Mouse (Mus musculus) midbrain, postnatal 0 days (tissue): ENCODE data around the gene Cps1. TPM values are rescaled to one million over a fixed set of nuclear protein-coding genes. Genes with fewer than 3 reads are reported as not detected.

Experiments used
- ATAC-seq: fragments of 200-750 bp; cut with Nextera tagmentation; 2 replicates; pipeline ENCODE4 v1.8.0; 2017; ENCODE audit warnings: moderate number of reproducible peaks, mild to moderate bottlenecking, moderate TSS enrichment, moderate library complexity; ENCODE audit not compliant: low FRiP score
- DNase-seq: peaks from one replicate; pipeline ENCODE4 v3.0.0-alpha.2; 2015; ENCODE audit warnings: low spot score
- H3K27ac ChIP-seq: fragments of 300-500 bp; sonication (generic); 2 replicates; pipeline ENCODE4 v1.5.1; 2014; ENCODE audit warnings: low read depth, mild to moderate bottlenecking, low read length, mixed read lengths
- H3K27me3 ChIP-seq: fragments of 300-500 bp; sonication (generic); 2 replicates; pipeline ENCODE4 v1.6.1; 2014; ENCODE audit warnings: low read length, control low read depth, mixed read lengths; ENCODE audit not compliant: insufficient read depth
- H3K36me3 ChIP-seq: fragments of 300-500 bp; sonication (generic); 2 replicates; pipeline ENCODE4 v1.6.1; 2014; ENCODE audit warnings: low read length, control low read depth, mixed read lengths; ENCODE audit not compliant: insufficient read depth
- H3K4me1 ChIP-seq: fragments of 300-500 bp; sonication (generic); 2 replicates; pipeline ENCODE4 v1.6.1; 2014; ENCODE audit warnings: mild to moderate bottlenecking, control low read depth, antibody characterized with exemption, low read length, mixed read lengths; ENCODE audit not compliant: insufficient read depth
- H3K4me2 ChIP-seq: fragments of 300-500 bp; sonication (generic); 2 replicates; pipeline ENCODE4 v1.6.1; 2014; ENCODE audit warnings: low read depth, mild to moderate bottlenecking, low read length, mixed read lengths; ENCODE audit not compliant: poor library complexity, severe bottlenecking
- H3K4me3 ChIP-seq: fragments of 300-500 bp; sonication (generic); 2 replicates; pipeline ENCODE4 v1.5.1; 2014; ENCODE audit warnings: low read depth, mild to moderate bottlenecking, low read length, moderate library complexity
- H3K9ac ChIP-seq: fragments of 300-500 bp; sonication (generic); replicated peaks from 2 replicates; pipeline ENCODE4 v1.6.1; 2014; ENCODE audit warnings: mild to moderate bottlenecking, low read length, moderate library complexity, mixed read lengths; ENCODE audit not compliant: poor library complexity, severe bottlenecking
- H3K9me3 ChIP-seq: fragments of 300-500 bp; sonication (generic); 2 replicates; pipeline ENCODE4 v1.6.1; 2016; ENCODE audit warnings: low read length, control low read depth
- CTCF ChIP-seq: IDR thresholded peaks from 2 replicates; pipeline ENCODE4 v1.5.1; 2016; ENCODE audit warnings: antibody characterized with exemption, mild to moderate bottlenecking
- WGBS: fragments of 180-500 bp; shearing (Covaris S2); extraction: QIAGEN DNeasy Blood & Tissue Kit; methylation state at CpG from one replicate; pipeline ENCODE4 v1.1.7; 2014; 5-methylcytosine and 5-hydroxymethylcytosine counted together
- polyA plus RNA-seq: library from polyadenylated mRNA; unstranded; fragments of >200 nt; fragmentation: Nextera tagmentation; extraction: Ambion mirVana; gene quantifications from 2 replicates; pipeline ENCODE4 v1.2.1, GENCODE M21; 2015
- total RNA-seq: library from RNA; depleted of rRNA; stranded (reverse); fragments of >200 nt; gene quantifications from 2 replicates; pipeline ENCODE4 v1.2.3, GENCODE M21; 2014; rRNA removed

The Cps1 gene
- total and polyA plus RNA-seq, 2 experiments from 2014 or later: 0.33 to 0.37 TPM

- ATAC-seq (no peak), DNase-seq (no peak)
- 79% methylated on average over 1 of the region's 1 CpGs for WGBS
- no peak overlapping the region for H3K4me2 ChIP-seq
- TF ChIP-seq CTCF: no peak
- H3K27ac ChIP-seq: no peak overlapping the region
- no peaks in the 10 kb centered on the region for H3K4me1 ChIP-seq
- no peaks in the 10 kb centered on the region for H3K36me3 ChIP-seq
- H3K4me3 ChIP-seq: no peak overlapping the region
- no peaks in the 10 kb centered on the region for H3K9me3 ChIP-seq
- H3K9ac ChIP-seq: no peak overlapping the region
- H3K27me3 ChIP-seq: no peaks in the 10 kb centered on the region
These were observed 115.6 kb downstream of the Cps1 start for GRCm38 (mm10) chr1:67238446-67238845.

GRCm38 (mm10) chr1:67238941-67239340 lies 116.1 kb downstream of the Cps1 start:
- no peaks in the 10 kb centered on the region for H3K27me3 ChIP-seq
- H3K9me3 ChIP-seq: no peaks in the 10 kb centered on the region
- H3K4me3 ChIP-seq: no peak overlapping the region
- H3K4me2 ChIP-seq: no peak overlapping the region
- no peak overlapping the region for H3K27ac ChIP-seq
- ATAC-seq: no peak
- DNase-seq: no peak
- WGBS: 94% methylated on average over 1 of the region's 1 CpGs
- no peaks in the 10 kb centered on the region for H3K36me3 ChIP-seq
- TF ChIP-seq CTCF: no peak
- no peaks in the 10 kb centered on the region for H3K4me1 ChIP-seq
- H3K9ac ChIP-seq: no peak overlapping the region

- Histone ChIP-seq H3K4me2 (no peak overlapping the region), H3K9me3 (no peaks in the 10 kb centered on the region), H3K4me3 (no peak overlapping the region), H3K27me3 (no peaks in the 10 kb centered on the region), H3K9ac (no peak overlapping the region), H3K36me3 (no peaks in the 10 kb centered on the region), H3K27ac (no peak overlapping the region), H3K4me1 (no peaks in the 10 kb centered on the region)
- no peak for DNase-seq
- 81% methylated on average over 1 of the region's 1 CpGs for WGBS
- no peak for TF ChIP-seq CTCF
- ATAC-seq: no peak
These were observed 142.4 kb downstream of the Cps1 start for GRCm38 (mm10) chr1:67265222-67265621.

GRCm38 (mm10) chr1:67267972-67268371 lies 145.1 kb downstream of the Cps1 start:
- no peak for DNase-seq
- no peaks in the 10 kb centered on the region for H3K4me1 ChIP-seq
- no peak for TF ChIP-seq CTCF
- H3K9me3 ChIP-seq: no peaks in the 10 kb centered on the region
- no peak overlapping the region for H3K27ac ChIP-seq
- H3K9ac ChIP-seq: no peak overlapping the region
- no peak overlapping the region for H3K4me2 ChIP-seq
- H3K36me3 ChIP-seq: no peaks in the 10 kb centered on the region
- no peak for ATAC-seq
- no peak overlapping the region for H3K4me3 ChIP-seq
- H3K27me3 ChIP-seq: no peaks in the 10 kb centered on the region

GRCm38 (mm10) chr1:67268450-67268849 lies 145.6 kb downstream of the Cps1 start:
- DNase-seq (no peak), ATAC-seq (no peak)
- H3K9ac ChIP-seq: no peak overlapping the region
- no peaks in the 10 kb centered on the region for H3K27me3 ChIP-seq
- no peaks in the 10 kb centered on the region for H3K9me3 ChIP-seq
- no peaks in the 10 kb centered on the region for H3K4me1 ChIP-seq
- no peak overlapping the region for H3K4me2 ChIP-seq
- no peak for TF ChIP-seq CTCF
- no peaks in the 10 kb centered on the region for H3K36me3 ChIP-seq
- H3K27ac ChIP-seq: no peak overlapping the region
- no peak overlapping the region for H3K4me3 ChIP-seq

- no peaks in the 10 kb centered on the region for H3K36me3 ChIP-seq
- no peaks in the 10 kb centered on the region for H3K27me3 ChIP-seq
- no peak overlapping the region for H3K27ac ChIP-seq
- no peak overlapping the region for H3K4me3 ChIP-seq
- H3K9ac ChIP-seq: no peak overlapping the region
- H3K4me1 ChIP-seq: no peaks in the 10 kb centered on the region
- WGBS: 82% methylated on average over 1 of the region's 1 CpGs
- no peak for ATAC-seq
- no peak overlapping the region for H3K4me2 ChIP-seq
- TF ChIP-seq CTCF: no peak
- no peak for DNase-seq
- H3K9me3 ChIP-seq: no peaks in the 10 kb centered on the region
These were observed 153.4 kb downstream of the Cps1 start for GRCm38 (mm10) chr1:67276270-67276669.

Other genes with a start within 250 kb of the Cps1 start
- 0.38 and 2.6 TPM in 2 replicates for gene Myl1, start 177.6 kb upstream of the Cps1 start, total RNA-seq
- gene Myl1, start 177.6 kb upstream of the Cps1 start, polyA plus RNA-seq: 0.43 and 1.3 TPM in 2 replicates
- gene Lancl1, start 84.2 kb upstream of the Cps1 start, total RNA-seq: 122 and 127 TPM in 2 replicates
- gene Lancl1, start 84.2 kb upstream of the Cps1 start, polyA plus RNA-seq: 187 and 192 TPM in 2 replicates